Mouse (Mus musculus): ENCODE data around the gene Sh2d6. TPM values are rescaled to one million over a fixed set of nuclear protein-coding genes. Genes with fewer than 3 reads are reported as not detected.

Gene Sh2d6
- under 1 TPM; 0.49 to 0.56 TPM for total RNA-seq (2021)
- long read RNA-seq, experiment 1, partial matches to known transcripts = 1 of 1 reads
- long read RNA-seq, experiment 1, other reads (novel, unspliced or antisense) = 0 of 1 reads
- long read RNA-seq, experiment 2, partial matches to known transcripts = 0 of 2 reads
- long read RNA-seq, experiment 2, other reads (novel, unspliced or antisense) = 2 of 2 reads

GRCm38 (mm10) chr6:72521607-72522006, at the start of gene Sh2d6:
Gene Sh2d6, minus strand, starts transcription at chr6:72521707.
- Histone ChIP-seq H3K27ac (peak within 1 kb of the TSS; percentile 86; the same call in 1 of the 2 replicates), H3K4me3 (no peak within 1 kb of the TSS)
- TF ChIP-seq CTCF (conservative IDR thresholded peaks at IDR 0.05) = no peak
- DNase-seq (ENCODE audit: low spot score in 2 of 2) = no peak

DNA sequence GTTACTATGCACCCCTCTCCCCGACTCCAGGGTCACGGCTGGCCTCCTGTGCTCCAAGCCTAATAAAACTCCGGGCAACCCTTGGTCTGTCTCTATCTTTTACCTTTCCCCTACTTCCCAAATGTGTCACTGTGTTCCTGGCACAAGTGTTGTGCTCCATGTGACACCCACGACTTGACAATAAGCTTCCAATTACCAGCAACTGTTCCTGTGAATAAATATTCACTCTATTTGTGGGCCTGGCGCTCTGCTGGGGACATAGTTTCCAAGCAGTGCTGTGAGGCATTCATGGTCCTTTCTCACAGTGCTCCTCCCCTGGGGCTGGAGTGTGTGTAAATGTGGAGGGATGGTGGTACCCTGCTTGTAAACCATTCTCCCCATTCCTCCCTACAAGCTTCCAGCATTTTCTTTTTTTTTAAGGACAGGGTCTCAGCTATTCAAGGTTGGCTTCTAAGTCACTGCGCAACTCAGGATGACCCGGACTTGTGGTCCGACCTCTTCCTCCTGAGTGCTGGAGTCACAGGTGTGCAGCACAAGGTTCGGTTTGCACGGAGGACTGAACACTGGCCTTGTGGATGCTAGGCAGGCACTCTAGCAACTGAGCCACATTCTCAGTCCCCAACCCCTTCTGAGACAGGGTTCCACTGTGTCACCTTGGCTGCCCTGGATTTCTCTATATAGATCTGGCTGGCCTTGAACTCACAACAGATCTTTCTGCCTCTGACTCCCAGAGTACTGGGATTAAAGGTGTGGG, 49.3 kb upstream of the Sh2d6 start:
- peak; percentile 53 to 60 for DNase-seq (ENCODE audit: low spot score in 2 of 2)
- Histone ChIP-seq H3K27ac (peak overlapping the region; percentile 84), H3K4me3 (no peak overlapping the region)
- TF ChIP-seq CTCF (conservative IDR thresholded peaks at IDR 0.05) = no peak

DNA sequence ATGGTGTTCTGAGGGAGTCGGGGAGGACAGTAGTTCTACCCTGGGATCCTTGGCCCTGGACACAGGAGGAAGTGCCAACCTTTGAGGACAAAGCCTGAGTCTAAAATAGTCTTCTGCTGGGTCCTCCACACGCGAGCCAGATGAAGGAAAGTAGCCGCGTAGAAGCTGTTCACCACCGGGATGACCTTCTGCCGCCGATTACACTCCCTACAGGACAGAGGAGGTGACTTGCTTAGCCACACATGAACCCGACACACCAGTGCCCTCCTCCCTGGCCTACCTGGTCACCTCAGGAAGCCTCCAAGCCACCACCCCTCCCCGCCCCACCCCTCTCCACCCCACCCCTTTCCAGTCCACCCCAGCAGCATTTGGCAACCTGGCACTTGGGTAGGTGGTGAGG, 47.2 kb upstream of the Sh2d6 start:
- Histone ChIP-seq H3K4me3 (no peak overlapping the region), H3K27ac (no peak overlapping the region)
- no peak for DNase-seq (ENCODE audit: low spot score in 2 of 2)
- TF ChIP-seq CTCF (conservative IDR thresholded peaks at IDR 0.05) = no peak

DNA sequence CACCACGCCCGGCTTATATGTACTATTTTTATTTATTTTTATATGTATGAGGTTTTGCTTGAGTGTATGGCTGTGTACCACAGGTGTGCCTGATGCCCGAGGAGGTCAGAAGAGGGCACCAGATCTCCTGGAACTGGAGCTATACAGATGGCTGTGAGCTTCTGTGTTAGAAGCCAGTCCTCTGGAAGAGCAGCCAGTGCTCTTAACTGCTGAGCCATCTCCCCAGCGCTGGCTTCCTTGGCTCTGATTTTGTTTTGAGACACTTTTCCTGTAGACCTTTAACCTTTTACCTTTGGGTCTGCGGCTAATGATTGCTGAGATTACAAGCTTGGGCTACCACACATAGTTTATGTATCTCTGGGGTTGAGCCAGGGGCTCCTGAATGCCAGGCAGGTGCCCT, 46.0 kb upstream of the Sh2d6 start:
- 0 out of 2 replicates have a peak, but pooled peaks have one; percentile 3 for TF ChIP-seq CTCF (conservative IDR thresholded peaks at IDR 0.05)
- DNase-seq (ENCODE audit: low spot score in 2 of 2) = no peak
- H3K27ac ChIP-seq = no peak overlapping the region

DNA sequence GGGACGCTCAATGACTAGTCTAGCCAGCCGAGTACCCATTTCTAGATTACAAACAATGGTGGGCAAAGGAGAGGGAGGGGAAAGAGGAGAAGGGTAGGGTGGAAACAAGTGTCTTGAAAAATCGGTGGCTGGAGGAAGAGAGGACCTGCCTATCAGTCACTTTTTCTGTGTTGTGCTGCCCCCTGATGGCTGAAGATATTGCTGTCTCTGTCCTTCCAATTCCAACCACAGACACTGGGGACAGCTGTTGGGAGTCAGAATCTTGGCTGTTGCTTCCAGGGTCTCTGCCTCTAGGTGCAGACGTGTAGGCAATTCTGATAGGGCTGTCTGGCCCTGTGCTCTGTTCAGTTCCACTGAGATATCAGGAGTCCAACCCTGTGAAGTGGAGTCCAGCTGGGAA, 44.5 kb upstream of the Sh2d6 start:
- peak; percentile 89 to 92 for DNase-seq (ENCODE audit: low spot score in 2 of 2)
- peak overlapping the region; percentile 32 for H3K27ac ChIP-seq
- peak; percentile 93 for TF ChIP-seq CTCF (conservative IDR thresholded peaks at IDR 0.05)
- H3K4me3 ChIP-seq = no peak overlapping the region

More for the DNA sequence above, 46.0 kb upstream of the Sh2d6 start:
- no peak overlapping the region for H3K4me3 ChIP-seq

GRCm38 (mm10) chr6:72565506-72565905, 44.0 kb upstream of the Sh2d6 start:
- H3K4me3 ChIP-seq = no peak overlapping the region
- no peak for TF ChIP-seq CTCF (conservative IDR thresholded peaks at IDR 0.05)
- no peak for DNase-seq (ENCODE audit: low spot score in 2 of 2)
- peak overlapping the region; percentile 12; the same call in 1 of the 2 replicates for H3K27ac ChIP-seq

DNA sequence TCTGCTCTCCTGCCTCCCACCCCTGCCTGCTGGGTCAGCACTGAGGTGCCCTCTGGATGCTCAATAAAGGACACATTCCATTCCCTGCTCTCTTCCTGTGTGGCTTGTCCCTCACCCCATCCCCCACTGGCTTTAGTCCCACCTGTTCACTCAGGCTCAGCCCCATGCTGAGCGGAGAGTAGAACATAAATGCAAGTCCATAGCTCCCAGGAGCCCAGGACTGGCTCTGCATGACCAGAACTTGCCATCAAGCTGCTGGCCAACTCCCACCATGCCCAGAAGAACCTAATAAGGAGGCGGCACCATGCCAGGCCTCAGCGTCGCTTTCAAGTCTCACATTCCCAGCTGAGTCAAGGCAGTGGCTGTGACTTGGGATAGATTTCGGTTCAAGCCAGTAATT, 41.4 kb upstream of the Sh2d6 start:
- TF ChIP-seq CTCF (conservative IDR thresholded peaks at IDR 0.05) = no peak
- no peak for DNase-seq (ENCODE audit: low spot score in 2 of 2)
- Histone ChIP-seq H3K4me3 (no peak overlapping the region), H3K27ac (no peak overlapping the region)

GRCm38 (mm10) chr6:72562486-72562885, 41.0 kb upstream of the Sh2d6 start:
- TF ChIP-seq CTCF (conservative IDR thresholded peaks at IDR 0.05) = no peak
- H3K27ac ChIP-seq = no peak overlapping the region
- DNase-seq (ENCODE audit: low spot score in 2 of 2) = no peak

DNA sequence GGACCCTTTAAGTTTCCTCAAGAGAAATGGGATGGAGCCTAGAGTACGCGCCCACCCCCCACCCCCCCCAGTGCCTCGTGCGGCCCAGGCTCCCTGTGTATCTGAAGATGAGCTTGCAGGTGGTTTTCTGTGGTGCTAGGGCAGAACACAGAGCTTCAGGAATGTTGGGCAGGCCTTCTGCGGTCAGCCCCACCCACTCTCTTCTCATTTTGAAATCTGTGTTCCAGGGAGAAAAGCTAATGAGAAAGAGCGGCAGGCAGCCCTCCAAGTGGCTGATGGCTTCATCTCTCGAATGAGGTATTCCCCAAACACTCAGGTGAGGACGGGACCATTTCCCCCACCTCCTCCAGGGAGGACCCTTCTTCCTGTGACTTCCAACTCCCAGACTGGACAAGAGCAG, 39.3 kb upstream of the Sh2d6 start:
- Histone ChIP-seq H3K4me3 (no peak overlapping the region), H3K27ac (no peak overlapping the region)
- TF ChIP-seq CTCF (conservative IDR thresholded peaks at IDR 0.05) = no peak
- DNase-seq (ENCODE audit: low spot score in 2 of 2) = no peak

More at GRCm38 (mm10) chr6:72562486-72562885, 41.0 kb upstream of the Sh2d6 start:
- H3K4me3 ChIP-seq = no peak overlapping the region

GRCm38 (mm10) chr6:72553079-72553412, 31.5 kb upstream of the Sh2d6 start:
- H3K4me3 ChIP-seq = peak overlapping the region; percentile 55
- no peak for TF ChIP-seq CTCF (conservative IDR thresholded peaks at IDR 0.05)
- DNase-seq (ENCODE audit: low spot score in 2 of 2) = no peak
- peak overlapping the region; percentile 87 for H3K27ac ChIP-seq

DNA sequence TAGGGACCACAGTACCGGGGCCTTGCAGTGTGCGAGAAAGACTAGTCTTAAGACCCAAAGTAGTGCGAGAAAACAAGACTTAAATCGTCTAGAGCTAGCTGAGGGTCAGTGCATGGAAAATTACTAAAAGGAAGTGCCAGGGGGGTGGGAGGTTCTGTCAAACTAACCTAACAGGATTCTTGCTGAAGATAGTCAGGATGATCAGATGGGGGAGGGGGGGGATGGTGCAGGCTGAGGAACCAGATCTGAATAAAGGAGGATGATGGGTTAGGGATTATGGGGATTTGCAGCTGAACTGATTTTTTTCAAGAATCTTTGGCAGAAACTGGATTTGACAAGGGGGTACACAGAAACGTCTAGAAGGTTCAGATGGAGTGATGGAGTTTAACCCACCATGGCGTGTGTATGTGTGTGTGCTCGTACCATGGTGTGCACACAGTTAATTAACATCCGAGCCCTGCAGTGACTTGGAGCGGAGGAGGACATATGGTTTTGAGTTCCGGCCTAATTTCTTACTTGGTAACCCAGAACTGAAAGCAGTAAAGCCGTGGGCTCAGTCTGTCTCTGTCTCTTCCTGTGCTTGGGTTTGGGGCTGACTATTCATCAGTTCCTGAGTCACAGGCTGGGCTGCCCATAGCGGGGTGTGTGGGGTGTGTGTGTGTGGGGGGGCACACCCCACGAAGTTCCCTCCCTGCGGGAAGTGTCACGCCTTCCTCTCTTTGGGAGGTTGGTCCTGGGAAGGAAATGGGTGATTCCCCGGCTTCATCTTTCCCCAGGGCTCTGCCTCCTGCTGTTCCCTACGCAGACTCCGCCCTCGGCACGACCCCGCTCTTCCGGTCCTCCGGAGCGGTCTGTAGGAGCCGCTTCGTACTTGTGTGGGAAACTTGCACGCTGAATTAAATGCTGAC, 30.9 kb upstream of the Sh2d6 start:
- Histone ChIP-seq H3K4me3 (peak overlapping the region; percentile 55), H3K27ac (peak overlapping the region; percentile 87)
- TF ChIP-seq CTCF (conservative IDR thresholded peaks at IDR 0.05) = no peak
- peak; percentile 47 to 61 for DNase-seq (ENCODE audit: low spot score in 2 of 2)

DNA sequence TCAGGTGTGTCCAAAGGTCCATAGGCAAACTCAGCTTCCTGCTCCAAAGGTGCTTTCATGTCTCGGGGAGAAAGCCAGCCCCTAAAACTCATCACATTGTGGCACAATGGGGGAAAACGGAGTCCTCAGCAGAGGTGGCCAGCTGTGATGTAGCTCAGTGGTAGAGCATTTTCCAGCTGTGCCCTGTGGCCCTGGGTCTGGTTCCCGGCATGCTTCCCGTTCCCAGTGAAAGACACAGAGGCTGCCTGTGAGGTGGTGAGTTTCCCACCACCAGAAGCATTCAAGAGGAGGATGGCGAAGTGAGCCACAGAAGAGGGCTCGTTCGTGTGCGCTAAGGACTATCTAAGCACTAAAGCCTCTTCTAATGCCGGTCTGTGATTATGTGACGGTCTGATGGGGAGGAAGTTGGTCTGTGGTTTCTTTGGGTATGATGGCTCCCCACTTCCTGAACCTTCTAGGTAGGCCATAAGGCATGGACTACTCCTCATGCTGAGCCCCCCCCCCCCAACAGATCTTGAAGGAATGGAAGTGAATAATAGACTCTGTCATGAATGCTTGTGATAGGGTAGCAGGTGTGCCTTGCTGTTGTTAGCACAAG, 29.1 kb upstream of the Sh2d6 start:
- DNase-seq (ENCODE audit: low spot score in 2 of 2) = no peak
- Histone ChIP-seq H3K27ac (no peak overlapping the region), H3K4me3 (no peak overlapping the region)
- TF ChIP-seq CTCF (conservative IDR thresholded peaks at IDR 0.05) = no peak

DNA sequence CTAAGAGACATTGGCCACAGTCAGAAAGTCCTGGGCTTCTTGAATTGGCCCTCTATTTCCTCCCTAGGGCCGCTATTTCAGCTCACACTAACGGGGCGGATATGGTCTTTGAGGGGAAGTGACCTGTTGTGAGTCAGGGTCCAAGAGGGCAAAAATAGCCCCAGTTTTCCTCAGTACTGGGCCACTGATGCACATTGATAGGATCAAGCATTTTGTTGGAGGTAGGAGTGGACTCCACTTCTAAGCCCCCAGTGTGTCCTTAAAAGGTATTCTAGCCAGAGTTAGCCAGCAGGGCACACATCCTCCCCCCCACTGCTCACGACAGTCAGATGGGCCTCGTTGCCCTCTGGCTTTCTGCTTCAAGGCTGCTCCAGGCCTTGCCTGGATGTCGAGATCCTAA, 28.5 kb upstream of the Sh2d6 start:
- Histone ChIP-seq H3K4me3 (no peak overlapping the region), H3K27ac (no peak overlapping the region)
- TF ChIP-seq CTCF (conservative IDR thresholded peaks at IDR 0.05) = no peak
- DNase-seq (ENCODE audit: low spot score in 2 of 2) = no peak

Measured in layer of hippocampus, adult 2 months (tissue).